Comparison of ENCODE assay signal across 8 mouse cellular contexts in genomic region chrX:12761626-12762333, GRCm38 (mm10). TPM values are rescaled to one million over a fixed set of nuclear protein-coding genes. Genes with fewer than 3 reads are reported as not detected.
DNase-seq lines count a peak whose midpoint lies in the region; ATAC-seq and TF ChIP-seq lines count a peak whose summit lies in the region.

Gene Med14, minus strand, starts transcription at chrX:12762073.

- H3K27ac ChIP-seq in lung, embryonic 16.5 days (ENCODE audit: low read length), result peak within 1 kb of the TSS; percentile 97
- peak within 1 kb of the TSS; percentile 92 for H3K27ac ChIP-seq in thymus, adult 2 months (ENCODE audit: control insufficient read depth, insufficient read depth, low read length)

- H3K4me3 ChIP-seq in lung, embryonic 16.5 days (ENCODE audit: low read length), result peak within 1 kb of the TSS; percentile 65
- H3K4me3 ChIP-seq in thymus, adult 2 months (ENCODE audit: control insufficient read depth, insufficient read depth, low read length), result peak within 1 kb of the TSS; percentile 82

- WGBS in lung, embryonic 16.5 days, result 4% methylated on average over 28 of the region's 79 CpGs
- WGBS in thymus, adult 2 months, result 2% methylated on average over 63 of the region's 79 CpGs

- DNase-seq in Muller cell, postnatal 12 days (ENCODE audit: inconsistent ontology term), result peak; percentile 96
- peak; percentile 87 for DNase-seq in cerebellum, adult 9-10 months
- peak; percentile 90 for DNase-seq in layer of hippocampus, adult 9-11 months
- peak; percentile 87 for DNase-seq in ovary, adult 18-20 months (ENCODE audit: low spot score)
- DNase-seq in thymus, adult 2 months, result peak; percentile 84

- peaks cover 3% of the 10 kb centered on the region; the same call in 1 of the 2 replicates for H3K27me3 ChIP-seq in lung, embryonic 16.5 days (ENCODE audit: control insufficient read depth, insufficient read depth, low read depth, low read length)
- H3K27me3 ChIP-seq in thymus, adult 2 months (ENCODE audit: control insufficient read depth, insufficient read depth, low read length), result no peaks in the 10 kb centered on the region

- peak; percentile 85 for ATAC-seq in frontal cortex, adult (ENCODE audit: low TSS enrichment)
- ATAC-seq in hematopoietic stem cell, adult 5-6 weeks (replicated peaks in 1 of 2; ENCODE audit: insufficient read depth in 1 of 2, low FRiP score in 2 of 2, low TSS enrichment in 1 of 2, low read depth in 1 of 2, poor library complexity in 2 of 2, severe bottlenecking in 2 of 2), result peak; percentile 87 to 93
- peak; percentile 98 for ATAC-seq in lung, embryonic 16.5 days (ENCODE audit: low read depth)

- H3K4me2 ChIP-seq in lung, embryonic 16.5 days (ENCODE audit: low read depth, low read length), result peak within 1 kb of the TSS; percentile 63

- H3K9ac ChIP-seq in lung, embryonic 16.5 days (ENCODE audit: low read length), result peak within 1 kb of the TSS; percentile 84

- H3K9me3 ChIP-seq in lung, embryonic 16.5 days (ENCODE audit: control insufficient read depth, low read length), result no peaks in the 10 kb centered on the region

- peaks cover 7% of the 10 kb centered on the region for H3K4me1 ChIP-seq in lung, embryonic 16.5 days (replicated peaks; ENCODE audit: control insufficient read depth, insufficient read depth, low read length)
- peaks cover 3% of the 10 kb centered on the region; the same call in 1 of the 2 replicates for H3K4me1 ChIP-seq in thymus, adult 2 months (replicated peaks; ENCODE audit: control insufficient read depth, insufficient read depth, low read length)

- no peak for TF ChIP-seq CTCF in thymus, adult 2 months (IDR thresholded peaks at IDR 0.05; ENCODE audit: borderline replicate concordance, control insufficient read depth, extremely low read depth, insufficient read depth, low read length, poor library complexity)

- H3K36me3 ChIP-seq in lung, embryonic 16.5 days (ENCODE audit: control insufficient read depth, insufficient read depth, low read length), result no peaks in the 10 kb centered on the region
- no peaks in the 10 kb centered on the region for H3K36me3 ChIP-seq in thymus, adult 2 months (ENCODE audit: control insufficient read depth, insufficient read depth, low read length)

- peak; percentile 67; the same call in 1 of the 2 replicates for TF ChIP-seq POLR2A in thymus, adult 2 months (IDR thresholded peaks at IDR 0.05; ENCODE audit: control insufficient read depth, extremely low read depth, insufficient read depth, low read length, poor library complexity)

RNA-seq across cellular contexts. Expression of gene Med14, which starts in this region (rescaled TPM):
- total RNA-seq in hematopoietic stem cell, adult 5-6 weeks (2017), result 18.5 and 19.9 TPM in 2 replicates
- polyA plus RNA-seq in lung, embryonic 16.5 days (2015; fragmentation: Nextera tagmentation; extraction: Ambion mirVana), result 9.8 and 11.1 TPM in 2 replicates
- 64.7 and 76.9 TPM in 2 replicates for polyA plus RNA-seq in thymus, adult 2 months (2012; rRNA removed)

Comparison
In these comparisons a context has a peak if more than half of its experiments do, and no peak if none do; other contexts are left out.
1. Peak in every context shown above with its lines: DNase-seq, ATAC-seq, H3K4me3 ChIP-seq and H3K27ac ChIP-seq.